Mouse (Mus musculus): ENCODE data around the gene Ppm1b. TPM values are rescaled to one million over a fixed set of nuclear protein-coding genes. Genes with fewer than 3 reads are reported as not detected.

Gene Ppm1b
- polyA plus RNA-seq (2014; fragmentation: Illumina TruSeq; extraction: RNeasy Lipid Tissue Mini Kit (QIAGEN cat#74804); ENCODE audit: low read depth, low replicate concordance) = 137 TPM

GRCm38 (mm10) chr17:84956441-84956840, at the start of gene Ppm1b:
Gene Ppm1b, plus strand, starts transcription at chr17:84956741.

GRCm38 (mm10) chr17:85028093-85028739, 71.7 kb downstream of the Ppm1b start, which contains the start of gene Slc3a1:
Gene Slc3a1, plus strand, starts transcription at chr17:85028376.

Other genes starting within 250 kb of the Ppm1b start
- 47.5 TPM for gene Lrpprc, start 166.0 kb upstream of the Ppm1b start, polyA plus RNA-seq (2014; fragmentation: Illumina TruSeq; extraction: RNeasy Lipid Tissue Mini Kit (QIAGEN cat#74804); ENCODE audit: low read depth, low replicate concordance)
- 29.1 TPM for gene Slc3a1, start 71.6 kb downstream of the Ppm1b start, polyA plus RNA-seq (2014; fragmentation: Illumina TruSeq; extraction: RNeasy Lipid Tissue Mini Kit (QIAGEN cat#74804); ENCODE audit: low read depth, low replicate concordance)
- 22.6 TPM for gene Prepl, start 133.5 kb downstream of the Ppm1b start, polyA plus RNA-seq (2014; fragmentation: Illumina TruSeq; extraction: RNeasy Lipid Tissue Mini Kit (QIAGEN cat#74804); ENCODE audit: low read depth, low replicate concordance)
- gene Camkmt, start 133.8 kb downstream of the Ppm1b start, polyA plus RNA-seq (2014; fragmentation: Illumina TruSeq; extraction: RNeasy Lipid Tissue Mini Kit (QIAGEN cat#74804); ENCODE audit: low read depth, low replicate concordance) = 2.5 TPM

Data from liver, adult 10 weeks (tissue).